Mouse (Mus musculus) kidney, postnatal 10 days (tissue): ENCODE results near the gene Zbtb8a.
A peak's percentile ranks its signal among the peaks of the same experiment; 100 is the strongest.
"Not testable (repeated sequence)": the region's sequence is repeated elsewhere in the genome, so short reads cannot be mapped to it uniquely, and the experiment has no call there.

ENCODE experiments used
- DNase-seq: peaks from one replicate; pipeline ENCODE4 v3.0.0; 2021; ENCODE audit warnings: mixed read lengths

The Zbtb8a gene

DNA sequence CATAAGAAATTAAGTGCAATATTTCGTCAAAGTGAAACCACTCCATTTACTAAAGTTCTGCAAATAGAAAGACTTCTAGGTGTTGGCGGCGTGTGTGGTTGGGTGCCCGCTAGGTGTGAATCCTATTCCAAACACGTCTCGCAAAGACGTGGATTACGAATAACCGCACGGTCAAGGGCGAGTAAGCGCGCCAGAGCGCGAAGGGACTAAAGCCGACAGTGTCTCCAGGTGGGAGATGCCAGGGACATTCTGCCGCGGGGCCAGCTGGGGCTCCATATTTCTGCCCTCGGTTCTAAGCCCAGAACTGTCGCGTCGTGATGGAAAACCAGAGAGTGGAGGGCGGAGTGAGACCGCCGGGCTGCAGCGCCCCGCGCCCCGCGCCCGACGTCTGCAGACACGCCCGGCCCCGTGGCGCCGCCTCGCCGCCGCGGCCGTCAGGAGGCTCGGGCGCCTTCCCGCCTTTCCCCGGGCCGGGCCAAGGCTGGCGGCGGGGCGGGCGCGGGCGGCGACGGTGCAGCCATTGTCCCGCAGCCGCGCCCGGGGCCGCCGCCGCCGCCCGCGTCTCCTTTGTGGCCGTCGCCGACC, 863 bp downstream of the Zbtb8a start:
- peak; percentile 73 for DNase-seq

GRCm38 (mm10) chr4:129375821-129376220, 2.1 kb downstream of the Zbtb8a start:
- DNase-seq, result no peak

- no peak for DNase-seq
Observed at GRCm38 (mm10) chr4:129375000-129375399, 2.9 kb downstream of the Zbtb8a start.

- no peak for DNase-seq
Observed at GRCm38 (mm10) chr4:129374219-129374755, 3.6 kb downstream of the Zbtb8a start.

- DNase-seq, result no peak
Observed at GRCm38 (mm10) chr4:129373202-129373976, 4.5 kb downstream of the Zbtb8a start.

GRCm38 (mm10) chr4:129371391-129371790, 6.5 kb downstream of the Zbtb8a start:
- no peak for DNase-seq

GRCm38 (mm10) chr4:129365224-129365623, 12.7 kb downstream of the Zbtb8a start:
- DNase-seq, result no peak

GRCm38 (mm10) chr4:129364379-129364778, 13.5 kb downstream of the Zbtb8a start:
- DNase-seq, result no peak

DNA sequence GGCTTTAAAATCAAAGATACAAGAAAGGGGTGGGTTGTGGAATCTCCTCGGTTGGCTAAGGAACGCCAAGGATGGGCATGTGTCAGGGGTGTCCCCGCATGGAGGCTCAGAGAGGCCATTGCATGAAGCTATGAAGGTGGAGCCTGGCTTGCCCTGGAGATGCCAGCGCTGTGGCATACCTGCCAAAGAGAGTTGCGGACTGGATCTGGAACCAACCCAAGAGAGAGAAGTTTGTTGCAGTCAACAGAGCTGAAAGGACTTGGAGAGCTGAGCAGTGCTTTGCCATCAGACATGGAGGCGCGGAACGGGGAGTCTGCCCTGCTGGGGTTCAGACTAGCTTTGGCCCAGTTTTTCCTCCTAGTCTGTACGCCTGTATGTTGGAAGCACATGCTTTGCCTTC, 14.5 kb downstream of the Zbtb8a start:
- no peak for DNase-seq

DNA sequence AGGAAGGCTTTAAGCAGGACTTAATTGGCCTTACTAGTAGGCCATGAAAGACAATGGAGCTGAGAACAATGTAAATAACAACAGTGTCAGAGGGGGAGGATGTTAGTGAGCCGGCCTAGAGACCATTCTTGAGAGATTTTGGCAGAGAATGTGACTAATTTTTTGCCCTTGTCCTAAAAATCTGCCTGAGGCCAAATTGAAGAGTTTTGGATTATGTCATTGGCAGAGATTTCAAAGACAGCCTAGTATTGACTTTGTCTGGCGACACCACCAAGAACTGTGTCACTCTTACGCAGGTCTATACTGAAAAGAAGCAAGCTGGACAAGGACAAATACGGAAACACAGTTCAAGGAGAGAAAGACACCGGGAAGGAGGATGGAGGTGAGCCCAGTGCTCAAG, 15.1 kb downstream of the Zbtb8a start:
- no peak for DNase-seq

- DNase-seq, result not testable (repeated sequence)
Observed at GRCm38 (mm10) chr4:129362238-129362637, 15.7 kb downstream of the Zbtb8a start.

GRCm38 (mm10) chr4:129357613-129358163, 20.2 kb downstream of the Zbtb8a start:
- DNase-seq, result no peak

DNA sequence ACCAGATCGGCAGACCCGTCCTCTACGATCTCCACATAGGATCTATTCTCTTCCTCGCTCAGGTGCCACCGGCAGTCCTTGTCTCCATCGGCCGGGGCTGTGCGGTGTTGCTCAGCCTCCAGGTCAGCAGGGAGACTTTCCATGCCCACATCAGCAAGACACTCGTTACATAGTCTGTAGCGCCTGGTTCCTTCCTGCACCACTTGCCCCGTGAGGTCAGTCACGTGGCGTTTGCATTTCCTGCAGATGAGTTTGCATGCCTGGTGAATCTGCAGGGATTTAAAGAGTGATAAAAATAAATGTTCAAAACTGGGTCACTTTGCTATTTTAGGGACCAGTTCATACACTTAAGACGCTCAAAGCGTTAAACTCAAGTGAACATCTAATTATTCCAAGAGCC, 23.7 kb downstream of the Zbtb8a start:
- no peak for DNase-seq

DNA sequence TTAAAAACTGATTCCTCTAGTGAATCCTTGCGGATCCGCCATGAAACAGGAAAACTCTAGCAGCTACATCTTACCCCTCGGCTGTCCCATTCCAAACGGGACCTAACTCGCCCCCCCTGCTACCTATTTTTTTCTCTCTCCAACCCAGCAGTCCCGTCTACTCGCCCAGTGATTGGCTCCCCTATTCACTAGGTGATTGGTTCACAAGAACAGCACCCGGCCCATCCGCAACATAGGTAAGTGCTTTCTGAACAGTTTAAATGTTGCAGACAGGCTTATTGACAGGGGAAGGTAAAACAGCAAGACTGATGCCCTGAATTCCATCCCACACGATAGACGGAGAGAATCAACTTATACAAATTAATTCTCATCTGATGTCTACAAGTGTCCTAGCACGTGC, 24.7 kb downstream of the Zbtb8a start:
- DNase-seq, result no peak

DNA sequence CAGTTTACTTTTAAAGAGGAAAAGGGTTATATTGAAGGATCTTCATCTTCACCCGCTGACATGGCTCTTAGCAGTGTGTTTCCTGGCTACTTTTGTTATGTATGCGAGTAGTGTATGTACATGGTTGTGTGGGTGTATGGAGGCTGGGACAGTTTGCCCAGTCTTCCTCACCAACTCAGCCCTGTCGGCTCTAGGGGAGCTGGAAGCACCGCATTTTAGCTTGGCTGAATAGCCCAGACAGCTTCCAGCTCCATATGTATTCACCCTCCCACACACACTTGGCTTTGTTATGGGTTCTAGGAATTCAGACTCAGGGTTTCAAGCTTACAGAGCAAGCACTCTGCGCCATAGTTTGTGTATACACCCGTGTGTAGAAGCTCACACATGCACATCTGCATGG, 26.8 kb downstream of the Zbtb8a start:
- no peak for DNase-seq

DNA sequence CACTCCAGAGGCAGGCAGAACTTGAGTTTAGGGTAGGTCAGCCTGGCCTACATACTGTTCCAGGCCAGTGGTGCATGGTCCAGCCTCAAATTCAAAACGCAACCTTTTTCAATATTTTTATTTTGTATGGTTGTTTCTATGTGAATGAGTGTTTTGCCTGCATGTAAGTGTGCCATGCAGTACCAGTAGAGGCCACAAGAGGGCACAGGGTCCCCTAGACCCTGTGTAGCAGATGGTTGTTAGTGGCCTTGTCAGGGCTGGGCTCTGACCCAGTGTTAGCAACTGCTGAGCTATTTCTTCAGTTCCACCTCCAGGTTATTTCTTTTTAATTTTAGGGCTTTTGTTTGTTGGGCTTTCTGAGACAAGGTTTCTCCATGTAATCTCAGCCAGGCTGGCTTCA, 27.3 kb downstream of the Zbtb8a start:
- peak; percentile 92 for DNase-seq

DNA sequence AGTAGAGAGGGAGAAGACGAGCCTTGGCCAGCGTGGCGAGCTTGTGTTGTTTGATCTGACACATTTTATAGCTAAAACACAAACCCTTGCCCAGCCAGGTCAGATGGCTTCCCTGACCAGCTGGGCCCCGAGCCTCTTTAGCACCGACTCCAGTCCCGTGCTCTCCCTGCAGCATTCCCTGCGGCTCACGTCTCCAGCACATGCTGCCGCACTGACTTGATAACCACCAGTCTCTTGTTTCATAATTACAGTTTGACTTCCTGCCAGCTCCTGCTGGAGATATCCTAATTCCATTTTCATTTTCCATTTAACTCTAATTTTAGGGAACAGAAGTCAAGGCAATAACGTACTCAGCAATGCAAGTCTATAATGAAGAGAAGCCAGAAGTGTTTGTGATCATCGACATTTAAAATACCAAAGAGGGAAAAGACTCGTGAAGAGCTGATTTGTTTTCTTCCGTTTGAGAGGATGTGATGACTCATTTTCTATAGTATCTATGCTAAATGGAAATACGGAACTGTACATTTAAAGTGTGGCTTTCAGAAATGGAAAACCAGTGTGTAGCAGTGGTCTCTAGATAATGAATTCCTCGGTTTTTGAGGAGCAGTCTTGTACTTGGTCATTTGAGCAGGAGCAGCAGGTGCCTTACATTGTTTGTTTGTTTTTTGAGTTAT, 31.3 kb downstream of the Zbtb8a start:
- peak; percentile 45 for DNase-seq

DNA sequence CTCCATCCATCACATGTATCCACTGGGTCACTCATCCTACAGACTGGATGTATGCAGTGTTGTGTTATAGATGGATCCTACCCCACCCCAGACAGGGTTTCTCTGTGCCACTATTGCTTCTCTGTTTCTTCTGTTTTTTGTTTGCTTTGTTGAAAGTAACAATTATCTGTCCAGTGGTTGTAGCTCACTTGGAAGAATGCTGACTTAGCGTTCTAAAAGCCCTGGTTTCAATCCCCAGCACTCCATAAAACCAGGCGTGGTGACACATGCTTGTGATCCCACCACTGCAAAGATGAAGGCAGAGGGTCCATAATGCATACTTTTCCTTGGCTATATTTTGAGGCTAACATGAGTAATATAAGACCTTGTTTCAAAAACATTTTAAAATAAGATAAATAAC, 35.2 kb downstream of the Zbtb8a start:
- DNase-seq, result no peak

DNA sequence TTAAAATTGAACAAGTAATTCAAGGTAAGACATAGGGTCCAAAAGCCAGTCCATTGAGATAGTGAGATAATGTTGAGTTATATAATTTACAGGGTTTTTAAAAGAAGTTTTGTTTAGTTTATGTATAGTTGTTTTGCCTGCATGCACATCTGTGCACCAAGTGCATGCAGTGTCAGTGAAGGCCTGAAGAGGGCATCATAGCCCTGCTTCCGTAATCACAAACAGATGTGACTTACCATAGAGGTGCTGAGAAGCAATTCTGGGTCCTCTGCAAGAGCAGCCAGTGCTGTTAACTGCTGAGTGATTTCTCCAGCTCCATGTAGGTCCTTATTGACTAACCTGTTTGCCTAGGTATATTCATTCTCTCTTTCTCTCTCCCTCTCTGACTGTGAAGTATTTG, 36.0 kb downstream of the Zbtb8a start:
- no peak for DNase-seq

GRCm38 (mm10) chr4:129339743-129340142, 38.2 kb downstream of the Zbtb8a start:
- no peak for DNase-seq

DNA sequence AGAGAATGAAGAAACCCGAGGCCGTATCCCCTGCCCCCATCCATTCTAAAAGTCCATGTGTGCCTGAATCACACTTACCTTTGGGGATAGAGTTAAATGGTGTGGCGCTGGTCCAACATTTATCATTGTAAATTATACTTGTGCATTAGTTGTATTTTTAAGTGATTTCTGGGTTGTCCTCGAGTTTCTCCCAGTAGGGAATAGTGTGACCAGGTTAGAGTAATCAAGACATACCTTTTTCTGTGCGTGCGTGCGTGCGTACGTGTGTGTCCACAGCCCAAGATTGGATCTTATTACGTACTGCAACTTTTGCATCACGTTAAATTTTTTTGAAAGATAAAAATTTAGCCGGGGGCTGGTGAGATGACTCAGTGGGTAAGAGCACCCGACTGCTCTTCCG, 41.6 kb downstream of the Zbtb8a start:
- DNase-seq, result no peak

- DNase-seq, result peak; percentile 99
Observed at GRCm38 (mm10) chr4:129335216-129336074, 42.5 kb downstream of the Zbtb8a start, which contains the start of the genes Rbbp4 and Zbtb8os. Rbbp4 (minus strand) TSS chr4:129335370. Zbtb8os (plus strand) TSS chr4:129335695.
